Mouse (Mus musculus) heart, adult 9 months (tissue): ENCODE data around the gene Eef2.
"Not testable (repeated sequence)": the region's sequence is repeated elsewhere in the genome, so short reads cannot be mapped to it uniquely, and the experiment has no call there.

ENCODE experiments used
- DNase-seq, 2 experiments: peaks; one replicate each; pipeline ENCODE4 v3.0.0; 2022; ENCODE audit warnings: low spot score in 2 of 2

Eef2 gene

GRCm38 (mm10) chr10:81200141-81200540, 23.7 kb downstream of the Eef2 start:
- peak in 1 of 2 experiments; percentile 32 for DNase-seq

GRCm38 (mm10) chr10:81200605-81201287, 24.3 kb downstream of the Eef2 start:
- DNase-seq = peak in 1 of 2 experiments; percentile 19

- peak in 1 of 2 experiments; percentile 71 for DNase-seq
Observed at GRCm38 (mm10) chr10:81201807-81202758, 25.7 kb downstream of the Eef2 start, which contains the start of gene Nmrk2. Nmrk2 (minus strand) TSS chr10:81202051.

GRCm38 (mm10) chr10:81202978-81203720, 26.7 kb downstream of the Eef2 start:
- DNase-seq = peak in 1 of 2 experiments; percentile 41

- DNase-seq = peak in 1 of 2 experiments; percentile 7
Observed at GRCm38 (mm10) chr10:81204137-81204536, 27.7 kb downstream of the Eef2 start.

- DNase-seq = no peak
Observed at GRCm38 (mm10) chr10:81210154-81210553, 33.7 kb downstream of the Eef2 start.

GRCm38 (mm10) chr10:81216260-81216659, 39.8 kb downstream of the Eef2 start:
- no peak for DNase-seq

GRCm38 (mm10) chr10:81216810-81217209, 40.4 kb downstream of the Eef2 start:
- DNase-seq = no peak

GRCm38 (mm10) chr10:81217267-81217666, 40.8 kb downstream of the Eef2 start:
- not testable (repeated sequence) for DNase-seq

GRCm38 (mm10) chr10:81217964-81218363, 41.5 kb downstream of the Eef2 start:
- peak in 1 of 2 experiments; percentile 44 for DNase-seq

- no peak for DNase-seq
Observed at GRCm38 (mm10) chr10:81221402-81222015, 45.1 kb downstream of the Eef2 start.

- not testable (repeated sequence) for DNase-seq
Observed at GRCm38 (mm10) chr10:81223731-81224130, 47.3 kb downstream of the Eef2 start.

- DNase-seq = no peak
Observed at GRCm38 (mm10) chr10:81229735-81230437, 53.5 kb downstream of the Eef2 start.

- DNase-seq = no peak
Observed at GRCm38 (mm10) chr10:81230438-81231332, 54.3 kb downstream of the Eef2 start, which contains the start of gene Atcay. Atcay (minus strand) TSS chr10:81230833.

GRCm38 (mm10) chr10:81231436-81231835, 55.0 kb downstream of the Eef2 start:
- no peak for DNase-seq
